Mouse (Mus musculus): Measurements from ENCODE around the gene Trim2.

Trim2 gene

DNA sequence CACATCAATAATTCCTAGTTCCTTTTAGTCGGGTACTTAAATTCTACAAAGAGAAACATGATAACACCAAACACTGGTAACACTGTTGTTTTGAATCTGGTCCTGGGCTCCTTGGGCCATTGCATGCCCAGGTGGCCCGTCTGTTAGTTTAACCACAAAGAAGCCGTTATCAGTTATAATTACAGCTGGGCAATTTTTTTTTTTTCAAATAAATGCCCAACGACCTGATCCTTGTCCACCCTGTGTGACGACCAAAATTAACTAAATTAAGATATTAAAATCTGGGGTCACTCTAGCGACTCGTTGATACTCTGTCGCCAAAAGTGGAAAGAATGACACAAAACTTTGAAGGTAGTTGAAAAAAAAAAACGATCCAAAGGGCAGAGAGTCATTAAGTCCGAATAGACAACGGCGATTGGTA lies 151.9 kb downstream of the Trim2 start:
- in situ Hi-C loops (cut with MboI; ENCODE audit: low pct_unique_long_range_greater_than_20kb in 1 of 2, low sequenced_read_pairs in 2 of 2, unreplicated experiment in 1 of 2), result no loop called here

DNA sequence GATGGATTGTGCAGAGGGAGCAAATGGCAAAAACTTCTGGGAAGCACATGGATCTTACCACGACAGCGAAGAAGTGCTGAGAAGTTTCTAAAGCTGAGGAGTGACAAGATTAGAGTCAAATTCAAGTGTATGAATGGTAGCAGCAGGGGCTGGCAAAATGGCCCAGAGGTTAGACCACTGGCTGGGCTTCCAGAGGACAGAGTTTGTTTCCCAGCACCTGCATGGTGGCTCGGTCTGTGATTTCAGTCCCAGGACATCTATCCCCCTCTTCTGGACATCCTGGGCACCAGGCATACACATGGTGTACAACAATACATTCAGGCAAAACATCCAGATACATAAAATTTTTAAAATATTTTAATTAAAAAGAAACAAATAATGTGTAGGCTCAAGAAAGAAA lies 156.8 kb downstream of the Trim2 start:
- in situ Hi-C loops (cut with MboI; ENCODE audit: low pct_unique_long_range_greater_than_20kb in 1 of 2, low sequenced_read_pairs in 2 of 2, unreplicated experiment in 1 of 2), result no loop called here

DNA sequence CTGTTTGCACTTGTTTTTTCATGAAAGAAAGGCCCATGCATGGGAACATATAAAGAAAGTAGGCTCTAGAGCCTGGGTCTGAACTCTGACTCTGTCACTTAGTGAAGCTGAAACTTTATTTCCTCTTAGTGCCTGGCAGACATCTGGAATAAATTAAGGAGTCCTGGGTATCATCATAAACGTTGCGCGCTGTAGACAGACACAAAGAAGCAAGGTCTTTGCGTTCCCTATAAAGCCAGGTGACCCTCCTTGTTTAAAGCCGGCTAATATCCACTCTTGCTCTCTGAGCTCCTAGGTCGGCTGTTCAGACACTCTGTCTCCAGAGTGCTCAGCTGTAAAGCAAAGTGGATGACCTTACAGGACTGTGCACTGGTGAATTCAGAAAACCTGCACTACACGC lies 165.7 kb downstream of the Trim2 start:
- in situ Hi-C loops (cut with MboI; ENCODE audit: low pct_unique_long_range_greater_than_20kb in 1 of 2, low sequenced_read_pairs in 2 of 2, unreplicated experiment in 1 of 2), result no loop called here

DNA sequence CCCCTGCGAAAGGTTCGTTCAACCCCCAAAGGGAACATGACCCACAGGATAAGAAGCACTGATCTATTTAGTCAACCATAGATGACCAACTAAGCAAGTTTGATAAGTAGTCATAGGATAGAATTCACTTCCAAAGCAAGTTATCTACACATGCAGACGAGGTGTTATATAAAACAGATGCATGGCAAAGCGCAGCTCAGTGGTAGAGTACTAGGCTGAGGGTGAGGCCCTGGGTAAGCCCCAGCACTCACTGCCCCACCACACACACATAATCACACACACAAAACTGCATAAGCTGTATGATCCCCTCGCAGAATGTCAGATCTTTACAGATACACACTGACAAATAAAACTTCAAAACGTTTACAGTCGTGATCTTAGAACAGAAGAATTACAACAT lies 170.2 kb downstream of the Trim2 start:
- in situ Hi-C loops (cut with MboI; ENCODE audit: low pct_unique_long_range_greater_than_20kb in 1 of 2, low sequenced_read_pairs in 2 of 2, unreplicated experiment in 1 of 2), result no loop called here

DNA sequence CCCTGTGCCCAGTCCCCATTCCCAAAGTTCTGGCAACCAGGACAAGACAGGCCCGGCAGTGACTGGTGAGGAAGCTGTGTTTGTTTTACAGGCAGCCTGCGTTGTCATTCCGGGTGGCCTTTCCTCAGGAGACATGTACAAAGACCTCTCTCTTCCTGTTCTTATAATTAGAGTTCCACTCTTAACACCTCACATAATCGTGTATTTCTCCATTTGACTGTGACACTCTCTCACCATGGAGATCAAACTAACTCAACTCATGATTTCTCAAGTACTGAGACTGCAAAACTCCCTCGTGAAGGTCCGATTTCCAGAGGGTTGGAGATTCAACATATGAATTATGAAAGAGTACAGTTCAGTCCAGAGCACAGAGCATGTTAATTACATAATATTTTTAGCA lies 170.7 kb downstream of the Trim2 start:
- in situ Hi-C loops (cut with MboI; ENCODE audit: low pct_unique_long_range_greater_than_20kb in 1 of 2, low sequenced_read_pairs in 2 of 2, unreplicated experiment in 1 of 2), result no loop called here

DNA sequence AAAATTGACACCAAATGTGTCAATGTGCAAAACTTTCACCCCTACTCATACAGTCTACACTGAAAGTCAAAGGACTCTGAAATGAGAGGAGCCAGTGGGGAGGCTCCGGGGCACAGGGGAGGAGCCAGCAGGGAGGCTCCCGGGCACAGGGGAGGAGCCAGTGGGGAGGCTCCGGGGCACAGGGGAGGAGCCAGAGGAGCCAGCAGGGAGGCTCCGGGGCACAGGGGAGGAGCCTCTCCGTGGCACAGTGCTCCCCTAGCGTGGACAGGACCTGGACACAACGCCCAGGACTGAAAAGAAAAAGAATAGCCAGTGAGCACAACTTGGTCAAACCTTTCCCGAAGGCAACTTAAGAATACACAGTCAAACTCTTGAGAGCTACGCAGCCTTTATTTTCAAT lies 171.3 kb downstream of the Trim2 start:
- in situ Hi-C loops (cut with MboI; ENCODE audit: low pct_unique_long_range_greater_than_20kb in 1 of 2, low sequenced_read_pairs in 2 of 2, unreplicated experiment in 1 of 2), result no loop called here

DNA sequence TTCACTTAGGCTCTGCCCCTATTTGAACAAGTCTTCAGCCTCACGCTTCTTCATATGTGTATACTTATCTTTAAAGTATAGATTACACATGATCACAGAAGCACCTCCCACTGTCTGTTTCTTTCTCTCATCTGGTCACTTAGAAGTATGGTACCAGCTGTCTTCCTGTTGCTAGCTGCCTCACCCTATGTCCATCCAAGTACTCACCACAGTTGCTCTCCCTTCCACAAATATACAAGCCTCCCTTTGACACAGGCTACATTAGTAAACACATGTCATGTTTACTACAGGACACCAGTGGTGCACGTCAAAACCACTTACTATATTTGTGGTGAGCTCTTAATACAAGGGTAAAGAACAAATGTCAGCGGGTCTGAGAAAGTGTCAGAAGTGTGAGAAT lies 175.3 kb downstream of the Trim2 start:
- in situ Hi-C loops (cut with MboI; ENCODE audit: low pct_unique_long_range_greater_than_20kb in 1 of 2, low sequenced_read_pairs in 2 of 2, unreplicated experiment in 1 of 2), result no loop called here

DNA sequence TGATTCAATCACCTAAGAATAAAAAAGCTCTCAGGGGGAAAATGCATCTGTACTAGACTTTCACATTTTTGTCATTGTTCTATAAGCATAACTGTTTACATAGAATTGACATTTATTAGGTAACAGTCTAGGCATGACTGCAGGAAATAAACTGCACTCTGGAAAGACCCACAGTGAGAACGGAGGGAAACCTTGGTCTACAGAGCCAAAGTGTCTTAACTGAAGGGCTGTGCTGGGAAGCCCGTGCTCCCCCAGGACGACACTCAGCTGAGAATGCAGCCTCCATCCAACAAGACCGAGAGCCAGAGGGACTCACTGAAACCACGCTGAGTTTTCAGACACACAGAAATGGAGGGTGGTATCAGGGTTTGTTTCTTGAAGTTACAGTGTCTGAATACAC lies 175.9 kb downstream of the Trim2 start:
- in situ Hi-C loops (cut with MboI; ENCODE audit: low pct_unique_long_range_greater_than_20kb in 1 of 2, low sequenced_read_pairs in 2 of 2, unreplicated experiment in 1 of 2), result no loop called here

DNA sequence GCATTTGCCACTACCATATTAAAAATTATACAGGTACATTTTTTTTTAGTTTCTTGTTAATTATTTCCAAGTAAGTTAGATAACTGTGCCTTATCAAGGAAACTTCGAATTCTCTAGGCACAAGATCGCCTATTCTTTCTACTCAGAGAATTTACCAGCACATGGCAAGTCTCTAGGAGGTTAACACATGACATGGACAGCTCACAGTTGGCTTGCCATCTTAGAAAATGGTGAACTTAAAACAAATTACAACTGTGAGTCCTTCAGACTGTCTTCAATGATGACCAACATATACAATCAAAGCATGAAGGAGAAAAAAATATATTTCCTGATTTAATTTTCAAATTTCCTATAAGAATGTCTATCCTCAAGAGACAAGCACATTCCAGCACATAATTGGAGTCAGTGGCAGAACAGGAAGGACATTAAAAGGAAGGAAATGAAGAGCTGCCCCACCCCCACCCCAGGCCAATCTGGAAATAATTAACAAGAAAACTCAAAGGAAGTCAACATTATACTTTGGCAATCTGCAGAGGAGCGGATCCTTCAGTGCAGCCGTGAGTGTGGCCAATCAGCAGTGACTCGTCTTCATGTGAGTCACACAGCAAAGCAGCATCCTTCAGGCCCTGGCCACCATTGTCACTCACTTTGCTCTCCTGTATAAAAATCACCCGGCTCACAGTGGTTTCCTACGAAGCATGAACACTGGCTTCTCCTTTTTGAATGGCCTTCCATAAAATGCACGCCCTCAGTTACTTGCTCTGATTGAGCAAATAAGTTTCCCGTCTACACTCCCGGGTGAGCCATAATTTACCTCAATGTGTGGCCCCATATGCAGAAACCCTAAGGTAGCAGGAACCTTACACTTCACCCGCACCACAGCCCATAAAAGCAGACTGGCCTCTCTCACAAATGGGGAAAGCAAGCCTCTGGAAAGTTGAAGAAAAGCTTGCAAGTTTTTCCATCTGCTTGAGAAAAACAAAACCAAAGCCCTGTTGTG lies 177.5 kb downstream of the Trim2 start:
- in situ Hi-C loops (cut with MboI; ENCODE audit: low pct_unique_long_range_greater_than_20kb in 1 of 2, low sequenced_read_pairs in 2 of 2, unreplicated experiment in 1 of 2), result no loop called here

DNA sequence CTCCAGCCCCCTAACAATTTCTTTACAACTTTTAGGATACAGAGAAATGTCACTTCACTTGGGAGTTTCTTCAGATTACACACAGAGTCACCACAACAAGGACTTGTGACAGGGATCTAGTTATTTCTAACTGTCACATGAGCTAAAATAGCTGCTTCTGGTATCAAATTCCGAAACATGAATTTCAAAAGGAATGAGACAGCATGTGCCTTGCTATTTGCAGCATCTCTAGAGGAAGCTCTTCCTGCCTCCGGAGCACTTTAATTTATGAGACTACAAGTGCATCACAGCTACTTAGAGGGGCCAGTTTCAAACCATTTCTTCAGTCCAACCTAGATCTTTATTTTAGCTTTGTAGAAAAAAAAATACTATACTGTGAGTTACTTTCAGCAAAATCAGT lies 179.2 kb downstream of the Trim2 start:
- in situ Hi-C loops (cut with MboI; ENCODE audit: low pct_unique_long_range_greater_than_20kb in 1 of 2, low sequenced_read_pairs in 2 of 2, unreplicated experiment in 1 of 2), result no loop called here

DNA sequence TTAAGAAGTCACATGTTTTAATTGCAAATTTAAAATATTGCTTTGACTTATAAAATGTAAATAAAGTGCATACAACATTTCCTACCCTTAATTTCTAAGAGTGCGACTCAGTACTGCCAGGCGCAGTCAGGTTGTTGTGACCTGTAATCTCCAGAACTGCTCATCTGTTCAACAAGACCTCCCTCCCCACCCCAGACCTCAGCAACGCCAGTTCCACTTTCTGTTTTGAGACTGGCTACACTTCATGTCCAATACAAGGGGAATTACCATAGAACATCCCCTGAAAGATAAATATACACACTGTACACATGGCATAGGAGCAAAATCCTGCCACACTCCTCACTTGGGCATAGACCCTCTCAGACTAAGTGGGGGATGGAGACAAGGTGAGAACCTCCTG lies 180.0 kb downstream of the Trim2 start:
- in situ Hi-C loops (cut with MboI; ENCODE audit: low pct_unique_long_range_greater_than_20kb in 1 of 2, low sequenced_read_pairs in 2 of 2, unreplicated experiment in 1 of 2), result no loop called here

DNA sequence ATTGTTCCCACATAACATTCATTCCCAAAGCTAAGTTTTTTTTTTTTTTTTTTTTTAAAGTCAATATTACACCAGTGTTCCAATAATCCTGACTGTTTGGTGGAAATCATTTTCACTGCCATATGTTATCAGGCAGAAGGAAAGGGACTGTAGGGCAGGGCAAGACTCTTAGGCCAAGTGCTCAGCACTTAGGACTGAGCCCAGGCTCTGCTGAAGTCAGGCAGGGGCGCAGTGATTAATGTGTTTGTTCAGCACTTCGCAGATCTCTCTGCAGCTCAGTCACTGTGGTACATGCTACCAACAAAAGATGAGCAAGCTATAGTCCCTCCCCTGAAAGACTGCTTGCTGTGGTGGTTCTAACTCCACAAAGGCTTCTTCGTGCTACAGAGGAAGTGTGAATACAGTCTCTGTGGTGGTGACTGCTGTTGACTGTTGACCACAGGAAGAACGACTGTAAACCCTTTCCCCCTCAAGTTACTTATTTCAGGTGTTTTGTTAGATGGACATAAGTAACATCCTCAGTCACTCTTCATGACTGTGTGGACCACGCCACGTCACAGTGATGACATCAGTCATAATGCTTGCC lies 180.9 kb downstream of the Trim2 start:
- in situ Hi-C loops (cut with MboI; ENCODE audit: low pct_unique_long_range_greater_than_20kb in 1 of 2, low sequenced_read_pairs in 2 of 2, unreplicated experiment in 1 of 2), result no loop called here

DNA sequence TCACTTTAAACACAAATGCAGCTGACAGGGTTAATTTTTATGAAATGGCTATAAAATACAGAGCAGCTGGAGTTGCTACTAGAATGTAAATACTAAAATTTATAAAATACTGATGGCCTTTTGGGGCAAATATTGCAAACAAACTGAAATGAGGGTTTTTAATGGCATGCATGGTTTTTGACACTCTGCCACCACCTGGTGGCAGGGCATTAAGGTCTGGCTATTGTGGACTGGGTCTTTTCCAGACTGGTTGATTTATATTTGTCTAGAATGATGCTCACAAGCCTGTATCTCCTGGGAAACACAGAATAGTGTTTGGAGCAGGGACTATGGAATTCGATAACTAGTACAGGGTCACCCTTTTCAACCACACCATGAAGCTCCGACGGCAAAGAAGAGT lies 183.2 kb downstream of the Trim2 start:
- in situ Hi-C loops (cut with MboI; ENCODE audit: low pct_unique_long_range_greater_than_20kb in 1 of 2, low sequenced_read_pairs in 2 of 2, unreplicated experiment in 1 of 2), result no loop called here

DNA sequence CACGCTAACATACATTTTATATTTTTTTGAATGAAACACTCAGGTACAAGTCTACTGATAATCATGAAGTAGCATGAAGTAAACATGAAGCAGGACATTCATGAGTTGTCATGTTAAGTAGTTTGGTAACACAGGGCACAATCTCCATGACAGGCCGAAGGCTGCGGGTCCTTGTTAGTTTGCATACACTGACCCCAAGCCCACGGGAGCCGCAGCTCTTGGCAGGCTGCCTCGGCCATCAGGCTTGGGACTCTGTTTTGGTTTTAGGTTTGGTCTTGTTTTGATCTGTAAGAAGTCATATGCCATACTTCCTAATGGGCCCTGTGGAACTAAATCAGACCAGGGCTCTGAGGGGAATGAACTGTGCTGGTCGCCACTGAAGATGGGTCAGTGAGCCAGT lies 188.0 kb downstream of the Trim2 start:
- in situ Hi-C loops (cut with MboI; ENCODE audit: low pct_unique_long_range_greater_than_20kb in 1 of 2, low sequenced_read_pairs in 2 of 2, unreplicated experiment in 1 of 2), result no loop called here

DNA sequence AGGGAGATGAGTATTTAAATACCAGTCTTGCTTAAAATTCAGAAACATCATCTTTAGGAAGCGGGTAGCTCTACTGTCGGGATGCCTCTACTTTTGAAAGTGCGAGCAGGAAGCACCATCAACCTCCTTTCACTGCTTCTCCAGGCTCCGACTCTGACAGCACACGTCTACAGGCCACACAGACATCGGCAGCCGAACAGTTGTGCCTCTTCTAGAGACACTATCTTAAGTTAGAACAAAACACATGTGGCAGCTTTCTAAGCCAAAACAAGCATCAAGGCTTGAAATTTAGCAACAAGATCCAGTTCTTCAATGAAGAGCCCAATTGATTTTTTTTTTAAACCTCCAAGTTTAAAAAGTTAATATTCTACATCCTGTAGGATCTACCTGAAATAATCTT lies 188.5 kb downstream of the Trim2 start:
- in situ Hi-C loops (cut with MboI; ENCODE audit: low pct_unique_long_range_greater_than_20kb in 1 of 2, low sequenced_read_pairs in 2 of 2, unreplicated experiment in 1 of 2), result no loop called here
